Mouse (Mus musculus): ENCODE measurements around the gene Phex.

Phex gene

GRCm38 (mm10) chrX:157307411-157307810, 107.7 kb downstream of the Phex start:
- peak; percentile 18 for DNase-seq (ENCODE audit: low read depth)

- DNase-seq (ENCODE audit: low read depth) = no peak
Measured at GRCm38 (mm10) chrX:157306796-157307405, 108.2 kb downstream of the Phex start.

GRCm38 (mm10) chrX:157305852-157306232, 109.3 kb downstream of the Phex start:
- no peak for DNase-seq (ENCODE audit: low read depth)

- DNase-seq (ENCODE audit: low read depth) = no peak
Measured at GRCm38 (mm10) chrX:157305193-157305851, 109.8 kb downstream of the Phex start.

- DNase-seq (ENCODE audit: low read depth) = no peak
Measured at GRCm38 (mm10) chrX:157292411-157292810, 122.7 kb downstream of the Phex start.

GRCm38 (mm10) chrX:157276581-157276980, 138.5 kb downstream of the Phex start:
- DNase-seq (ENCODE audit: low read depth) = no peak

- DNase-seq (ENCODE audit: low read depth) = no peak
Measured at GRCm38 (mm10) chrX:157273291-157273690, 141.8 kb downstream of the Phex start.

- no peak for DNase-seq (ENCODE audit: low read depth)
Measured at GRCm38 (mm10) chrX:157271609-157272008, 143.5 kb downstream of the Phex start.

GRCm38 (mm10) chrX:157269726-157270305, 145.3 kb downstream of the Phex start:
- no peak for DNase-seq (ENCODE audit: low read depth)

GRCm38 (mm10) chrX:157268141-157268540, 147.0 kb downstream of the Phex start:
- DNase-seq (ENCODE audit: low read depth) = no peak

GRCm38 (mm10) chrX:157202736-157203135, 212.4 kb downstream of the Phex start:
- DNase-seq (ENCODE audit: low read depth) = no peak

GRCm38 (mm10) chrX:157184167-157184566, 230.9 kb downstream of the Phex start:
- no peak for DNase-seq (ENCODE audit: low read depth)

- no peak for DNase-seq (ENCODE audit: low read depth)
Measured at GRCm38 (mm10) chrX:157180845-157181244, 234.3 kb downstream of the Phex start.

GRCm38 (mm10) chrX:157164142-157164541, 251.0 kb downstream of the Phex start:
- no peak for DNase-seq (ENCODE audit: low read depth)

- no peak for DNase-seq (ENCODE audit: low read depth)
Measured at GRCm38 (mm10) chrX:157163394-157163793, 251.7 kb downstream of the Phex start.

GRCm38 (mm10) chrX:157144675-157145074, 270.4 kb downstream of the Phex start:
- DNase-seq (ENCODE audit: low read depth) = no peak

GRCm38 (mm10) chrX:157139601-157140000, 275.5 kb downstream of the Phex start:
- DNase-seq (ENCODE audit: low read depth) = no peak
